Mouse (Mus musculus): Measurements from ENCODE around the gene Gpsm3. TPM values are rescaled to one million over a fixed set of nuclear protein-coding genes. Genes with fewer than 3 reads are reported as not detected.

The Gpsm3 gene
- total and polyA plus RNA-seq, 3 experiments: 13.0 to 38.7 (median 18.2) TPM

GRCm38 (mm10) chr17:34564796-34565195 lies 24.8 kb upstream of the Gpsm3 start:
- no peak overlapping the region for H3K27ac ChIP-seq (ENCODE audit: insufficient read depth, low read depth)
- H3K4me2 ChIP-seq (ENCODE audit: insufficient read depth, low read depth, poor library complexity, severe bottlenecking): no peak overlapping the region
- dilution Hi-C loops (cut with MboI; ENCODE audit: extremely low pct_ligation_motif_present, extremely low pct_unique_long_range_greater_than_20kb, low sequenced_read_pairs): no loop called here

GRCm38 (mm10) chr17:34567311-34567710 lies 22.3 kb upstream of the Gpsm3 start:
- Histone ChIP-seq H3K4me2 (ENCODE audit: insufficient read depth, low read depth, poor library complexity, severe bottlenecking) (no peak overlapping the region), H3K9me3 (replicated peaks; ENCODE audit: low read length) (peaks cover 14% of the 10 kb centered on the region), H3K79me2 (replicated peaks; ENCODE audit: control insufficient read depth, extremely low read depth, insufficient read depth, poor library complexity, severe bottlenecking) (no peaks in the 10 kb centered on the region), H3K27me3 (replicated peaks) (peaks cover 63% of the 10 kb centered on the region), H3K4me1 (ENCODE audit: control insufficient read depth in 1 of 2, insufficient read depth in 2 of 2) (no peaks in the 10 kb centered on the region), H3K4me3 (replicated peaks in 1 of 3; ENCODE audit: low read depth in 2 of 3, low read length in 2 of 3, poor library complexity in 1 of 3) (no peak overlapping the region), H3K27ac (ENCODE audit: insufficient read depth, low read depth) (no peak overlapping the region), H3K36me3 (replicated peaks in 1 of 2; ENCODE audit: control insufficient read depth in 1 of 2, insufficient read depth in 1 of 2, low read length in 1 of 2) (no peaks in the 10 kb centered on the region), H3K9ac (ENCODE audit: insufficient read depth, low read depth) (no peak overlapping the region)
- no peak for DNase-seq (ENCODE audit: extremely low read depth)
- dilution Hi-C loops (cut with MboI; ENCODE audit: extremely low pct_ligation_motif_present, extremely low pct_unique_long_range_greater_than_20kb, low sequenced_read_pairs): no loop called here
- TF ChIP-seq RAD21 (IDR thresholded peaks at IDR 0.05; ENCODE audit: low read depth, low read length): no peak
- TF ChIP-seq MAFK (IDR thresholded peaks at IDR 0.05; ENCODE audit: insufficient replicate concordance, low read length): no peak
- TF ChIP-seq USF2 (conservative IDR thresholded peaks at IDR 0.05; ENCODE audit: low read depth, low read length): no peak
- TF ChIP-seq CHD1 (IDR thresholded peaks at IDR 0.05; ENCODE audit: low read depth, low read length): no peak
- TF ChIP-seq RCOR1 (conservative IDR thresholded peaks at IDR 0.05; ENCODE audit: low read depth, low read length): no peak
- no peak for TF ChIP-seq GABPA (IDR thresholded peaks at IDR 0.05; ENCODE audit: insufficient replicate concordance, low read depth, low read length)
- in situ Hi-C loops (cut with MboI; ENCODE audit: low pct_ligation_motif_present, low pct_unique_long_range_greater_than_20kb, low sequenced_read_pairs): loop anchor here (5.0 kb wide), 1 partner anchor 50 kb away; the partner anchor contains the start of gene Egfl8

More at GRCm38 (mm10) chr17:34564796-34565195, 24.8 kb upstream of the Gpsm3 start:
- Histone ChIP-seq H3K27me3 (replicated peaks) (peaks cover 55% of the 10 kb centered on the region), H3K9ac (ENCODE audit: insufficient read depth, low read depth) (no peak overlapping the region), H3K36me3 (replicated peaks in 1 of 2; ENCODE audit: control insufficient read depth in 1 of 2, insufficient read depth in 1 of 2, low read length in 1 of 2) (no peaks in the 10 kb centered on the region), H3K9me3 (replicated peaks; ENCODE audit: low read length) (peaks cover 10% of the 10 kb centered on the region), H3K4me3 (replicated peaks in 1 of 3; ENCODE audit: low read depth in 2 of 3, low read length in 2 of 3, poor library complexity in 1 of 3) (no peak overlapping the region), H3K79me2 (replicated peaks; ENCODE audit: control insufficient read depth, extremely low read depth, insufficient read depth, poor library complexity, severe bottlenecking) (no peaks in the 10 kb centered on the region), H3K4me1 (ENCODE audit: control insufficient read depth in 1 of 2, insufficient read depth in 2 of 2) (peaks cover 0 to 9% of the 10 kb centered on the region in 2 experiments; a peak in 2 of 4 replicates)
- in situ Hi-C loops (cut with MboI; ENCODE audit: low pct_ligation_motif_present, low pct_unique_long_range_greater_than_20kb, low sequenced_read_pairs): loop anchor here (5.0 kb wide), 1 partner anchor 53 kb away; the partner anchor contains the start of gene Egfl8
- no peak for DNase-seq (ENCODE audit: extremely low read depth)
- TF ChIP-seq ETS1 (conservative IDR thresholded peaks at IDR 0.05; ENCODE audit: low read depth, low read length): no peak
- TF ChIP-seq TCF12 (IDR thresholded peaks at IDR 0.05; ENCODE audit: low read depth, low read length): no peak
- no peak for TF ChIP-seq MYC (IDR thresholded peaks at IDR 0.05; ENCODE audit: low read depth, low read length)
- no peak for TF ChIP-seq SIN3A (IDR thresholded peaks at IDR 0.05; ENCODE audit: low read length)
- TF ChIP-seq CHD2 (IDR thresholded peaks at IDR 0.05; ENCODE audit: low read length): no peak
- no peak for TF ChIP-seq UBTF (IDR thresholded peaks at IDR 0.05; ENCODE audit: low read depth, low read length)
- TF ChIP-seq MAFK (IDR thresholded peaks at IDR 0.05; ENCODE audit: insufficient replicate concordance, low read length): no peak
- no peak for TF ChIP-seq CTCF (conservative IDR thresholded peaks at IDR 0.05 in 1 of 2, IDR thresholded peaks at IDR 0.05 in 1 of 2; ENCODE audit: low read depth in 2 of 2, low read length in 2 of 2)
- no peak for TF ChIP-seq ZNF384 (IDR thresholded peaks at IDR 0.05; ENCODE audit: low read depth, low read length)
- no peak for TF ChIP-seq ZKSCAN1 (IDR thresholded peaks at IDR 0.05; ENCODE audit: borderline replicate concordance, low read depth, low read length)
- no peak for TF ChIP-seq RCOR1 (conservative IDR thresholded peaks at IDR 0.05; ENCODE audit: low read depth, low read length)
- TF ChIP-seq MEF2A (IDR thresholded peaks at IDR 0.05; ENCODE audit: borderline replicate concordance, low read depth, low read length): no peak
- no peak for TF ChIP-seq SMC3 (IDR thresholded peaks at IDR 0.05; ENCODE audit: low read depth, low read length)

Measured in CH12.LX (cell line).